Mouse (Mus musculus): Measurements from ENCODE around the gene Gm4141. TPM values are rescaled to one million over a fixed set of nuclear protein-coding genes. Genes with fewer than 3 reads are reported as not detected.

The Gm4141 gene
- polyA plus RNA-seq (2021; fragmentation: Nextera tagmentation): not detected in 2 replicates
- long read RNA-seq, experiment 1: 0 reads
- long read RNA-seq, experiment 2: 0 reads

GRCm38 (mm10) chr7:20576141-20576540, at the start of gene Gm4141:
Gene Gm4141, minus strand, starts transcription at chr7:20576241.

DNA sequence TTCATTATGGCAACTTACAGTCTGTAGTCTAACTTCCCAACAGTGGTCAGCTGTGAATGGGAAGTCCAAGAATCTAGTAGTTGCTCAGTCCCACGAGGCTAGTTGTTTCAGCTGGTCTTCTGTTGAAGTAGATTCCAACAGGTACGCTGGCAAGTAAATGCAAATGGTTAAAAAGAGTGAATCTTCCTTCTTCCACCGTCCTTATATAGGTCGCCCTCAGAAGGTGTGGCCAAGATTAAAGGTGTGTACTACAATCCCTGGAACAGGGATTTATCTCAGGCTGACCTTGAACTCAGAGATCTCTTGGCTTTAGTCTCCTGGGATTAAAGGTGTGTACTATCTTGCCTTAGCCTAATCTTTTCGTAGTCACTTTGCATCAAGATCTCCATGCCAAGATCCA, 22.9 kb upstream of the Gm4141 start, which contains the start of gene Gm4513:
Gene Gm4513, minus strand, starts transcription at position 101 of the 400 bp plus-strand sequence.

GRCm38 (mm10) chr7:20545657-20546056, 30.4 kb downstream of the Gm4141 start, which contains the start of gene Gm5726:
Gene Gm5726, minus strand, starts transcription at chr7:20545757.

DNA sequence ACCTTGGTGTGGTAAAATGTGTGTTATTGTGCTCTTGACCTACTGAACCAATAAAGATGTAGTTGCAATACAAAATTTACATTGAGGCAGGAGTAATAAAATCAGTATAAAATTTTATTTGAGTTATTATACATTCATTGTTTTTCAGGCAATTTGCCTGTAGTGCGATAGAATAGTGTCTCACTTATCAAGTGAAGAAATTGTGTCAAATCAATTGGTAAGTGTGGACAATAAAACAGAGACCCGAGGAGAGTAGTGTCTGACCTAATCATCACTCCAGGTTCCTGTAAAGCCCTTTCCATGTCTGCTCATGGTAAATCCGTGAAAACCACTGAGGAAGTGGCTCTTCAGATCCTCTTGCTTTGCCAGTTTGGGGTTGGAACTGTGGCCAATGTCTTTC, 42.5 kb downstream of the Gm4141 start, which contains the start of gene Vmn1r104:
Gene Vmn1r104, plus strand, starts transcription at position 301 of the 400 bp plus-strand sequence.

Other genes starting within 250 kb of the Gm4141 start
- gene Gm4133, start 242.2 kb downstream of the Gm4141 start, polyA plus RNA-seq (2021; fragmentation: Nextera tagmentation): not detected in 2 replicates
- gene Gm5728, start 200.8 kb downstream of the Gm4141 start, polyA plus RNA-seq (2021; fragmentation: Nextera tagmentation): not detected in 2 replicates
- not detected in 2 replicates for gene Vmn1r100, start 158.3 kb downstream of the Gm4141 start, polyA plus RNA-seq (2021; fragmentation: Nextera tagmentation)
- gene Vmn1r101, start 133.6 kb downstream of the Gm4141 start, polyA plus RNA-seq (2021; fragmentation: Nextera tagmentation): not detected in 2 replicates
- gene Gm10670, start 101.3 kb downstream of the Gm4141 start, polyA plus RNA-seq (2021; fragmentation: Nextera tagmentation): not detected in 2 replicates
- not detected in 2 replicates for gene Vmn1r103, start 65.7 kb downstream of the Gm4141 start, polyA plus RNA-seq (2021; fragmentation: Nextera tagmentation)
- not detected in 2 replicates for gene Vmn1r104, start 42.4 kb downstream of the Gm4141 start, polyA plus RNA-seq (2021; fragmentation: Nextera tagmentation)
- gene Gm5726, start 30.5 kb downstream of the Gm4141 start, polyA plus RNA-seq (2021; fragmentation: Nextera tagmentation): not detected in 2 replicates
- not detected in 2 replicates for gene Gm4513, start 22.8 kb upstream of the Gm4141 start, polyA plus RNA-seq (2021; fragmentation: Nextera tagmentation)
- gene Vmn1r107, start 92.7 kb upstream of the Gm4141 start, polyA plus RNA-seq (2021; fragmentation: Nextera tagmentation): not detected in 2 replicates
- not detected in 2 replicates for gene Vmn1r111, start 127.0 kb upstream of the Gm4141 start, polyA plus RNA-seq (2021; fragmentation: Nextera tagmentation)
- not detected in 2 replicates for gene Gm10668, start 154.4 kb upstream of the Gm4141 start, polyA plus RNA-seq (2021; fragmentation: Nextera tagmentation)
- gene Vmn1r112, start 194.9 kb upstream of the Gm4141 start, polyA plus RNA-seq (2021; fragmentation: Nextera tagmentation): not detected in 2 replicates
- not detected in 2 replicates for gene Vmn1r113, start 211.0 kb upstream of the Gm4141 start, polyA plus RNA-seq (2021; fragmentation: Nextera tagmentation)
- gene Vmn1r114, start 235.9 kb upstream of the Gm4141 start, polyA plus RNA-seq (2021; fragmentation: Nextera tagmentation): not detected in 2 replicates

All from layer of hippocampus, adult 6 months (tissue).